Mouse (Mus musculus) A20 (cell line): ENCODE data around the gene Dennd1a.
A peak's percentile ranks its signal among the peaks of the same experiment; 100 is the strongest.
"Not testable (repeated sequence)": the region's sequence is repeated elsewhere in the genome, so short reads cannot be mapped to it uniquely, and the experiment has no call there.

ENCODE experiments used
- DNase-seq: peaks from one replicate; pipeline ENCODE4 v3.0.0-alpha.2; 2011; ENCODE audit warnings: low read depth, low spot score

Gene Dennd1a

DNA sequence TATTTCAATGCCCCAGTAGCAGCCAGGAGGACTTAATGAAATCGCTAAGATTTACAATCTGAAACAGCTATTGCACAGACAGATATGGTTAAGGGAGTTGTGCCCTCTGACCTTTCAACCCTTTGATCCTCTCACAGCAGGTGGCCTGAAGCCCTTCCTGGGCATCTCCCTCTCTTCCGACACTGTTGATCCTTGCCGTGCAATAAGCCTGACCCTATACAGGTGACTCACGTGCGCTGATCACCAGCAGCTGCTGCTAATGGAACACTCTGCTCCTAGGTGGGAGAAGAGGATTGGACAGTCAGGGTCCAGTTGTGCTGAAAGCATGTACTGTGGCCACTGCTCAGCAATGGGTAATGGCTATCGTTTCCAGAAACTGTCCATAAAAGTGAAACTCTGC, 314.6 kb downstream of the Dennd1a start:
- DNase-seq = no peak

DNA sequence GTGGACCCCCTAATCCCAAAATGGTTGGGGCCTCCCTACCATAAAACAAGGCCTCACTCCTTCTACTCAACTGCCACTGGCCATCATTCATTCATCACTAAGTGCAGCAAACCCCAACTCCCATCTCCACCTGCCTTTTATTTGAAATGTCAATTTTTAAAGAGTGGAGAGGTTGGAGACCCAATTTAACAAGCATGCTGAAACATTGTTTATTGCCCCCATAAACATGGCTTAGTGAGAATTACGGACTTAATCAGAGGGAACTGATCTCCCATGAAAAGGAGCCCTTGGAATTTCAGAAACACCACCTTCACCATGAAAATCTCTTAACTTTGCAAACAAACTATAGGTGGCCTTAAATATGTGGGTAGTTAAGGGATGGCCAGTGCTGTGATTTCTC, 315.5 kb downstream of the Dennd1a start:
- no peak for DNase-seq

DNA sequence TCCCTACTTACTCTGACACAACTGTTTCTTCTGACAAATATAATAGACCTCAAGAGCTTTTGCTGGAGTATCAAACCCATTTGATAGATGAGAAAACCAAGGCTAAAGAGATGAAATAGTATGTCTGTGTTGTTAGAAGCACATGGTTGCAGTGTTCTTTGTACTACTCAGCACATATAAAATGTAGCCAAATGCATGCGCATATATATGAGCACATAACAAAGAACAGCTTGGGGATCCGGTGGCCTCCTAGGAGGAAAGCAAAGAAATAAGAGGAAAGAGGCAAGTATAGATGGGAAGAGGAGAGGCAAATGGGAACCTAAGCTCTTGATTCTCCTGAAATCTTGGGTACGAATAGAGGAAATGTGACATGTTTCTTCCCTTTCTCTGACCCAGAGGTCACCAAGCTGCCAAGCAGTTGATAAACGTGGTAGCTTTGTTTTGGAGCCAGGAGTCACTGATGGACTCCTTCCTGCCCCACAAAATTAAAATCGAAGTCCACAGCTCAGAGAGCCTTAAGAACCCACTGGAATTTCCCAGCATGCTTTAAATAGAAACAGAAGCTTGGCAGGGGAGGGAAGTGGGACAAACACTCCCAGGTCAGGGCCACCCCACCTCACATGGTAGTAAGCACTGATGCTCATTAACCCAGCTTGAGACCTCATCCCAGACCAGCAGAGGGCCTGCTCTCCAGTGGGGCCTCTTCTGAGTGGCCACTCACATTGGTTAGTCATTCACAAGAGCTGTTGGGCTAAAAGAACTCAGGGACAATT, 317.3 kb downstream of the Dennd1a start:
- no peak for DNase-seq

DNA sequence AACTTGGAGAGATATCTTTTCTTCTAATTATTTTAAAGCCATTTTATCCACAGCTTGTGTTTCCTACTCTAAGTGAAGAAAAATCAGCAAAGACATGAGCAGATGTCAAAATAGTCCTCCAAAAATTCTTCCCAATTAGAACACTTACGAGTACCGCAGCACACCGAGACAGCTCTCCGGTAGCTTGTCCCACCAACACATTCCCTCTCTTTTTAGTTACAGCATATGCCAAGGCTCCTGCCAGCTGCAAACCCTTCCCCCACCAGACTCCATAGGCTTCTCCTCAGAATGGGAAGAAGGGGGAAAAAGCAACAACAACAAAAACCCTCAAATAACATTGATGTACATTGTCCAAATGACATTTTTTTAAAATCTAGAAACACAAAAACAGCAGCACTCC, 322.7 kb downstream of the Dennd1a start:
- DNase-seq = no peak

DNA sequence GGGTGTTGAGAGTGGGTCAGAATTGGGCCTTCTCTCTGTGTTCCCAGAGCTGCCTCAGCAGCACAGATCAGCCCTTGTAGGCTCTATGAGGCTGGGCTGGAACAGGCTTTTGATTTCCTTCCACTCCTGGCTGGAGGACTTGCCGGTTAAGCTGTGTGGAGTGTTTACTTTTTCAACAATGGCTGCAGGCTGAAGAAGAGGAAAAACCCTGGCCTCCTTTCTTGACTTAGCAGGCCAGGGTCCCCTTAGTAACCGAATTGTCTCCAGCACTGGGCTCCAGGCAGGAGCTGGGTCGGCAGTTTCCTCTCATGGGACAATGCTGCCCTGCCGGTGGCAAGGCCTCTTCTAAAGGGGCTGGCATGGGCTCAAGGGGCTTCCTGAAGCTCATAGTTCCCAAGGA, 323.8 kb downstream of the Dennd1a start:
- no peak for DNase-seq

DNA sequence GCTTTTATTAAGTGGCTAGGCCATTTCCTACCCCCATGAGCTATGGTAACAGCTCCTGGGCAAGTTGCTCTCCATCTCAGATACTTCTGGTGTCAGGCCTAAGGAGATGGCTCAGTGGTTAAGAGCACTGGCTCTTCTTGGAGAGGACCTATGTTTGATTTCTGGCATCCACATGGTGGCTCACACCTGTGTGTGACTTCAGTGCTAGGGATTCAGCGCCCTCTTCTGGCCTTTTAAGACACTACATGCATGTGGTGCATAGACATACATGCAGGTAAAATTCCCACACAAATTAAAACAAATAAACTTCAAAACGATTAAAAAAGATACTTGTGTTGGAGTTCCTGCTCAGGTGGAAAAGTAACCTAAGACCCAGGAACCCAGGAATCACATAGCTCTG, 338.8 kb downstream of the Dennd1a start:
- DNase-seq = peak; percentile 57

DNA sequence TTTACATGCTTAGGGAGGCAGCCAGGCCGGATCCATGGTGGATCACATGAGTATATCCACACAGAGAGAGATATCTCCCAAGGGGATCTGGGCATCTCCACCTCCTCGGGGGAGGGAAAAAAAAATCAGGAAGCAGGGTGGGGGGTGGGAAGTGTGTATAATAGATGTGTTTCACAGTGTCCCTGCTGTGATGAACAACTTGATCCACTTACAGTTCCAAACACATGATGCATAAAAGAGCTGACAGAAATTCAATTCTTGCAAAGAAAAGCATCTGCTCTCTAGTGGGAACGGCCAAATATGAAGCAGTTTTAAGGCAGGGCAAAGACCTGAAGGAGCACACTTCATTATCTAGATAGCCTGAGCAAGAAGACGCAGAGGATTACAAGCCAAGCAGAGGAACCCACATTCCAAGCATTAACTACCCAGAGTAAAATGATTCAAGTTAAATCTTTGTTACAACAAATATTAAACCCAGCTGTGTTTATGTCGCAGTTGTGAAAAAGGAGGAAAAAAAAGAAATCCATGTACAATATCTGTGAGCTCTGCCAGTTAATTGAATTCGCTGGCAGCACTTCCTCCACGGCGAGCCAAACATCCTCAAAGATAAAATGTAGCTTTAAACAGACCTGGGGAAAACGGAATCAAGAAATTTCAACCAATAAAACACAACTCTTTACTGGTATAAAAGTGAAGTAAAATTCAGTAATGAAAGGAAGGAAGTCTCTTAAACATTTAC, 341.4 kb downstream of the Dennd1a start:
- no peak for DNase-seq

DNA sequence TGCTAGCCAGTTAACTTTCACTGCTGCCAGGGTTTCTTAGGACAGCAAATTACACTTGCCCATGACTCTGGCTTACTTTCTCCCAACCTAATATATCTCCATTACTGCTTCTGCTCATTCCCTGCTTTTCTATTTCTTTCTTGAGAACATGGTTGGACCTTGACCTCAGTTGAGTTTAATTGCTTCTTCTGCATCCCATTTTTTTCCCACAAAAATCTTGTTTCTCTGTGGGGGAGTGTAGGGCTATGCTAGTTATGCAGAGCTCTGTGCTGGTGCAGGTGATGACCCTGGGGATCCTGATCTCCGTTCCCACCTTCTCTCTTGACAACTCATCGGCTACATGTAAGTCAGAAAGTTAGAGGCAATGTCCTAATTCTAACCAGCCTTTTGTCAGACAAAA, 344.3 kb downstream of the Dennd1a start:
- no peak for DNase-seq

DNA sequence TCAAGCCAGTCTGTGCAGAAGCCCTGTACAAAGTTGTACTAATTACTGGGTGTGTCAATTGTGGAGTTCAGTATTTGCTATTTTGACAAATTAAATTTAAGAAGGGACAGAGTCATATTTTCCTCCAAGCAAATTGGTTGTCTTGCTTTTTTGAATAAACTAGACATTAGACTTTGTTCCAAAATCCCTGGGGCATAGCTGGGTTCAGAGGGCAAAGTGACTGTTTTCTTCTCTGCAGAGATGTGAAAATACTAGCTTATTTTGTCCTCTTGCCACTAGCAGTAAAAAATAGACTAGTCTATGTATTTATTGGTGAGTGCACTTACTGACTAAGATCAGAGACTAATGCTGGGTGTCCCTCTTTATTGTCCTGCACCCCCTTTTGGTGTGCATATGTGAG, 345.4 kb downstream of the Dennd1a start:
- DNase-seq = no peak

DNA sequence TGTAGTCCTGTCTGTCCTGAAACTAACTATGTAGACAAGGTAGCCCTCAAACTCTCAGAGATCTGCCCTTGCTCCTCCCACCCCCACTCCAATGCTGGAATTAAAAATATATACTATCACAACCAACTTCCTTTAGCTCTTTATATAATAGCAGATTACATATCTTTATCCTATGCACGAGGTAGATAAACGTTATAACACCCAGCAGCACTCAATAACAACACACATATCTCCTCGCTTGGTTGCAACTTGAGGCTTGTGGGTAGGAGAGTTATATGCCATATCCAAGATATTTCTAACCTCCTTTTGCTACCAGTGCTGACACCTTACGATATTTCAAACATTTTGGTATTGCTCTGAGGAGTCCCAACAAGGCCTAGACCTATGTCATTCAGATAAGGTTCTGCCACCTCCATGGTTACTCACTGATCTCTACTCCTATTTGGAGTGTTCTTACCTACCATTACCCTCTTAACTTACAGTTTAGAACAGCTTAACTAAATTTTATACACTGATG, 346.3 kb downstream of the Dennd1a start:
- DNase-seq = no peak

DNA sequence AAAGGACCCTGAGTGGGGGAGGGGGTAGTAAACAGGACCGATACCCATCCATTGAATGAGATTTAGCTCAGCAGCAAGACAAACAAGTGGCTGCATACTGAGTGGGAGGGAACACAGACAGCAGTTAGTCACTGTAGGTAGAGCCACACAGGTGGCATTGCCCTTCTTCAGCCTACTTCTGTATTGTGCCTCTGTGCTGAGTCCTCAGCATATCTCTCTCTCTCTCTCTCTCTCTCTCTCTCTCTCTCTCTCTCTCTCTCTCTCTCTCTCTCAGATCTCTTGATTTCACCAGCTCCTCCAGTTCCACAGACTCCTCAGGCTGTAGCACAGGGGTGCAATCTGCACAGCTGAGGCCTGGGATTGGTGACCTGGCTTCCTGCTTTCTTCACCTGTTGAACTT, 347.2 kb downstream of the Dennd1a start:
- DNase-seq = no peak

DNA sequence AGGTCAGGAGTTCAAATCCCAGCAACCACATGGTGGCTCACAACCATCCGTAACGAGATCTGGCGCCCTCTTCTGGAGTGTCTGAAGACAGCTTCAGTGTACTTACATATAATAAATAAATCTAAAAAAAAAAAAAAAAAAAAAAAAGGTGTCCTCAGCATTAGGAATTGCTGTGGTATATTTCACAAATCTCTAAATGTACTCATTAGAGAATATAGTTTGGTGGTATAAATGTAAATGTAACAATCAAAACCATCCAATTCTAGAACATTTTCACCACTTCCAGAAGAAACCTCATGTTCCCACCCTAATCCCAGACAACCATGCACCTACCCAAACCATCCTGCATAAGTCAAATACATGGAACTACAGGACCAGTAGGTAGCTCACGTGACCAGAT, 350.3 kb downstream of the Dennd1a start:
- not testable (repeated sequence) for DNase-seq

DNA sequence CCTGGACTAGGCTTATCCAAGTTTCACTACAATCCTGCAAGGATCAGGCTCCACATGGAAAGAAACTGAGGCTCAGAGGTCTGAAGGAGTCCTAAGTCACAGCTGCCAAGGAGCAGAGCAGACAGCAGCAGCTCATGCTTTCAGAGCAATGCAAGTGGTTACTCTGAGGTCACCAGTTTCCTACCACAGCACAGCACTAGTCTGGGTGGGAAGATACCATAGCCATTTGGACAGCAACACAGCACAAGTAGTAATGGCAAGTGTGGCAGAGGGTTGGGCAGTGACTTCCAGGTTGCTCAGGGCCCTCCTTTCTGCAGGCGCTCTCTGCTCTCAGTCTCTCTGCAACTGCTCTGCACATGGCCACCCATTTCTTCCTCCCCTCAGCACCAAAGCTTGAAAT, 354.9 kb downstream of the Dennd1a start:
- DNase-seq = no peak

DNA sequence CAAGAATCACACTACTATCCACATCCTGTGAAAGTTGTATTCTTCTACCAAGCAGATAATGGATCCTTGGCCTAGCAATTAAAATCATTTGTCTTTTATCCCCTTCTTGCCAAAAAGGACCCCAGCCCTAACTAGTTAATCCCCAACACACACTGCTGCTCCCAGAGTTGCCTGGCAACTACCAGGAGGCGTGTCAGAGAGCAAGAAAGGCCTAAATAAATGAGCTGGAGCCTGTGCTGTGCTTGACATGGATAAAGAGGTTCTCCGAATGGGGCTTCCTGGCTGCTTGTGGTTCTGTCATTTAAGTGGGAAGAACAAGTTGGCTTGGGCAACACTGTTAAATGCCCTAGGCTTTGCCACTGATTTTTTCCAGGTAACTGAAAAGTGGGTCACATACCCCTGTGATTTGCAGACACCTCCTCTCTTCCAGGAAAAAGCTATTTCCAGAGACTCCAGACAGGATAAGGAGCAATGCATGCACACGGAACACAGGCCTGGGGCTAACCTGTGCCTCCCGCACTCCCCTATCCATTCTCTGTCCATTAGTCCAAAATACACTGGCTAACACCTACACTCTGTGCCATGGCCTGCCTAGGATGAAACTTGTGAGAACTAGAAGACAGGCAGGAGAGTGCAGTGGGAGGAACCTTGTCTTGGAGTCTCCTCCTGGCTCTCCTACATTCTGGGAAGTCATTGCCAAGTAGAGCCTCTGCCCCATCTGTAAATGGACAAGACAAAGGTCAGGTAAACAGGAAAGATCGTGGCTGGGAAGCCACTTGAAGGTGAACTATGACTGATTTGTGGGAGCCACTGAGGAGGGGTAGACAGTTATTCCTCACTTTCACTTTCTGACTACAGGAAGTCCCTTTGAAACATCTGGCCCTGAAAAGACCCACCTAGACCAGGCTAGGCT, 355.9 kb downstream of the Dennd1a start:
- DNase-seq = no peak

DNA sequence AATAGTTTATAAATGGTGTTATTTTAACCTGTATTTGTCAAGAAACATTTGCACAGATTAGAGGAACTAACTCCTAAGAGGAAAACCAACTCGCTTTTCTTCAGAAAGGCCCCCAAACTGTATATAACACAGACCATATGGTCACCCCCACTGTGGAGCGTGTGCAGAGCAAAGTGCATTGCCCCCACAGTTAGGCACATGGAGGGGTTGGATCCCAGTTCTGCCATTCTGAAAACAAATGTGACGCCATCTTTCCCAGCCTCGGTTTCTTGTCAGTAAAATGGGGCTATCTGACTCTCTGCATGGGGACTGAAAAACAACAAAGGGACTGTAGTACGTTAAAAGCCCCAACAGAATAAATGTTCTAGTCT, 361.1 kb downstream of the Dennd1a start:
- DNase-seq = no peak

DNA sequence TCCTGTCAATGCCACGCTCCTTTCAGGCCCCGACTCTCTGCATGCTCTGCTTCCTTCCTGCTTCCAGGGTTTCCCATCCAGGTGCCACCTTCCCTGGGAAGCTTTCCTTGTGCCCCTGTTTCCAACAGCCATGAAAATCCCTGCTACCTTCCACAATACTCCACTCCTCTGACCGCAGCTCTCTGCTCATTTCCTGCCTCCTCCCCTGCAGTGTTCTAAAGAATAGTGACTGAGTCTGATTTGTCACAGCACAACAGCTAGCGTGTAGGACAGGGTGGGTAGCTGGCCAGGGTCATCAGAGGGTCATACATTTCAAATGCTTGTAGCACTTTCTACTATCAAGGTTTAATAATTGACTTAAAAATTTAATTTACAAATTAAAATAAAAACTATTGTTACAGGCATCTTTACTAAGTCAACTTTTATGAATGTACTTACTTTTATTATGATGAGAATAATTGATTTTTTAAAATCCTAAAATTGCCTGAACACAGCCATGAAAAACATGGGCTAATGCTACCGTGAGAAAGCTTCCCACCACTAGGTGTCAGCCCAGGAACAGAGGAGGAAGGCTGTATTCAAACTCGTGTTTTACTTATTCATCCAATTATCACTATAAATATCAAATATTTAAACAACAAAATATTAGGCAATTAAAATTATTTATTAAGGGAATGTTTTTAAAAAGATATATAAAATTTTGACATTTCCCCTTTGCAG, 361.6 kb downstream of the Dennd1a start:
- peak; percentile 50 for DNase-seq

DNA sequence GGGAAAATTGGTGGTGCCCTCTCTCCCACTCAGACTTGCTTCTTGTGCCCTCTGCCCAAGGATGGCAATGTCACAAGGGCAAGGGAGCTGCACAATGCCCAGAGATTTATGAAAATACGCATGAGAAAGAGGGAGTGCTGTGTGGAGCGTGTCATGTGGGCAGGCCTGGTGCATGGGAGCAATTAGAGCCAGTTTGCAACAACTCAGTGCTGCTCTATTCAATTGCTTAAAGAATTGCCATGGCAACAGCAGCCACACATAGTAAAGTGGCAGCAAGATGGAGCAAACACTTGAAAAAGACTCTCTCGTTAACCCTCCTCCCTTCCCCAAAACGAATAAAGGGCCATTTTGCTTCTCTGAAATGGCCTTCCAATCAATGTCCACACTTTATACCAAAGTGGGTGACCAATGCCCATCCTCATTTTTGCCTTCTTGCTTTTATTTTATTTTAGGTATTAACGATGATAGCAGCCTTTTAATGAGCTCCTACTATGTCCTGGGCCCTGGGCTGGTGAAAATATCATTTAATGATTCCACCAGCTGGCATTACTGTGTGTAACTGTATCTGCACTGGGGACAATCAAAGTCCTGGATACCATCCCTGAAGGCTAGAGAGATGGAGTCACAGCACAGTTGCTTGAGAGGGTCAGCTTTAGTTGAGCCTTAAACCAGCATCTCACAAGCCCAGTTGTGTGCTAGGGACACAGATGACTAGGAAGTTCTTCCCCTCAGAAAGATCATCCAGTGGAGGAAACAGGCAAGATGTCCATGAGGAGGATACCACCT, 378.3 kb downstream of the Dennd1a start:
- DNase-seq = no peak

DNA sequence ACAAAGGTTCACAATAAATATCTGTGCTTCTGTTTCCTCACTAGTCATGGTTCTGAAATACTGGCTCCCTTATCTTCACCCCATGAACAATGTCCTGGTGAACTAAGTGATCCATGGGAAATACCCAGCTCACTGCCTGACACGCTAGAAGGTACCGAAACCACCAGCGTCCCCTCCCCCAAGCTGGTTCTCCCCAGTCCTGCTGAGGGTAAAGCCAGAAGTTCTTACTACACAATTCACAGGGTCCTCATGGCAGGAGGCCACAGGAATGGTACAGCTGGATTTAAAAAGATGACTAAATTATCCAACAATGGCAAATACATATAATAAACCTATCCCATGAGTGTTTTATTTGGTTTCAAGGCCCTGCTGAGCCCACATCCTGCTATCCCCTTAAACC, 378.9 kb downstream of the Dennd1a start:
- no peak for DNase-seq

DNA sequence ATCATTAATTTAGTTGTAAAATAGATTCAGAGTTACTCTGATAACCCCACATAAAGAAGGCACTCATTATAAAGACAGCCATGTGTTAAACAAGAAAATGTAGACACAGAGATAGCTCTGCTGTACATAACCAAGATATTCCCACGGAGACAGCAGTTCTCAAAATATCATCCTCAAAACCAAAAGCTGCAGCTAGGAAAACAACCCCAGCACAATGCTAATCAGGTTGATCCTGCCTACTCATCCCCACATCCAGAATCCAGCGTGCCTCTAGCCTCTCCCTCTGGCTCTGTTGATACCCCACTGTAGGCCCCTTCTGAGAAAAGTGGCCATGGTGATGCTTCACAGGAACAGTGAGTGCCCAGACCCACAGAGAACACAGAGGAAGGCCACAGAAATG, 380.9 kb downstream of the Dennd1a start:
- DNase-seq = no peak

DNA sequence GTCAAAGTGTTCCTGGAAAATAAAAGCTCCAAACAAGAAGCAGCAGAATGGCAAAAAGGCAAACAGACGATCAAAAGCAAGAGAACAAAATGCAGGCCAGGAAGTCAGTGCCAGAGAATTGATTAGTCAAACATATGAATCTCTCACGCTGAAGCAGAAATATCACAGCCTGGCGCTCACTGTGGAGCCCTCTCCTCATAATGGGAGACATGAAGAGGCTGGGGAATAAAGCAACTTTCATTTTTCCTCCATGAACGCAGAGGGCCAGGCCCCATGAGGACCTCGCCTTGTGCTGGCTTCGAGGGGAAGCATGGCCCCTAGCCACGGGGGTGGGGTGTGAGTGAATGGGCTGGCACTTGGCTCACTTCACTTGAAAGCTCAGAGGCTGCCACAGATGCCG, 383.9 kb downstream of the Dennd1a start:
- DNase-seq = no peak

DNA sequence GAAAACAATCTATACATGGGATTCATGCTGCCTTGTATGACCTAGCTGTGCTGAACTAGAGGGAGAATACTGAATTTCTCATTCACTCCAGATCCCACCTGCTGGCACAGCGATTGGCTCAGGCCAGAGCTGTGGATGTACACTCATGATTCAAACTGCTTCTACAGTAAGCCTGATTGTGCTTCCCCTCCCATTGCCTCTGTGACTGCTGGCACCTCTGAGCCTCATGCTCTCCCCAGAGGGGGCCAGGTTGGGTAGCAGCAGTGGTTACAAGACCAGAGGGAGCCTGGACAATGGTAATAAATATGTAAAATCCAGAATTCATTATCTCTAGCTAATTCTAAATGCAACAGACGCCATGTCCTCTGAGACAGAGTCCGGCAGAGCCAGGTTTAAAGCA, 404.0 kb downstream of the Dennd1a start:
- DNase-seq = no peak
